Mouse (Mus musculus) cerebellum, adult 2 months (tissue): ENCODE data around the gene Tcf23. TPM values are rescaled to one million over a fixed set of nuclear protein-coding genes. Genes with fewer than 3 reads are reported as not detected.

ENCODE experiments used
- DNase-seq, 2 experiments: peaks; one replicate each; pipeline ENCODE4 v3.0.0; 2021
- H3K27ac ChIP-seq: fragments of 200-500 bp; 2 replicates; pipeline ENCODE4 v1.5.1; 2012; ENCODE audit warnings: low read length, control low read depth, inconsistent platforms; ENCODE audit not compliant: insufficient read depth
- H3K27me3 ChIP-seq: fragments of 200-500 bp; 2 replicates; pipeline ENCODE4 v1.6.1; 2012; ENCODE audit warnings: inconsistent platforms, mild to moderate bottlenecking, low read length, moderate library complexity; ENCODE audit not compliant: control insufficient read depth, insufficient read depth
- H3K4me1 ChIP-seq: fragments of 200-500 bp; 2 replicates; pipeline ENCODE4 v1.6.1; 2011; ENCODE audit warnings: low read length; ENCODE audit not compliant: control insufficient read depth, insufficient read depth
- H3K4me3 ChIP-seq: fragments of 200-500 bp; replicated peaks from 2 replicates; pipeline ENCODE3; 2011; ENCODE audit warnings: mild to moderate bottlenecking, low read depth, low read length, control low read depth; ENCODE audit not compliant: insufficient read depth
- CTCF ChIP-seq: fragments of 200-500 bp; IDR thresholded peaks from 2 replicates; pipeline ENCODE4 v1.5.1; 2011; ENCODE audit warnings: low read depth, mild to moderate bottlenecking, control low read depth, low read length, moderate library complexity, borderline replicate concordance; ENCODE audit not compliant: insufficient read depth
- POLR2A ChIP-seq: fragments of 200-500 bp; IDR thresholded peaks from 2 replicates; pipeline ENCODE4 v1.6.1; 2011; ENCODE audit warnings: low read length, control low read depth, borderline replicate concordance; ENCODE audit not compliant: insufficient read depth
- WGBS: fragments of 180-500 bp; shearing (Covaris S2); methylation state at CpG from one replicate; pipeline ENCODE4 v1.1.7; 2018; 5-methylcytosine and 5-hydroxymethylcytosine counted together
- polyA plus RNA-seq: library from polyadenylated mRNA; depleted of rRNA; stranded (reverse); fragments of >200 nt; gene quantifications from 2 replicates; pipeline ENCODE4 v1.2.3, GENCODE M21; 2012

The Tcf23 gene
- polyA plus RNA-seq, 1 experiment, result 0.28 TPM

DNA sequence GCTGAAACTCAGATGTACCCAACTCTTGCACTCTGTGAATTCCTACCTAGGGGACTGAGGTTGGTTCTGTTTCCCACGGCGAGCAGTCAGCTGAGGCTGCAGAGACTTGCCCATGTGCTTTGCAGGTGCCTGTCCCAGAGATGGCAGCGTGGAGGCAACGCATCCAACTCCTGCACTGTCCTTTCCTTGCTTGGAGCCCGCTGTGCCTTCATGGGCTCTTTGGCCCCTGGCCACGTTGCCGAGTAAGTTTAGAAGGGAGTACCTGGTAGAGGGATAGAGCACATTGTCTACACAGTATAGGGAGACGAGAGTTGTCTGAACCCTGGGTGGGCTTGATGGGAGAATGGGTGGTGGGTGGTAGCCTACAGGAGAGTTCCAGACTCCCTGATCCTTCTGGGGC lies 43.8 kb upstream of the Tcf23 start:
- Histone ChIP-seq H3K27me3 (no peaks in the 10 kb centered on the region), H3K27ac (no peak overlapping the region), H3K4me1 (no peaks in the 10 kb centered on the region), H3K4me3 (no peak overlapping the region)
- no peak for DNase-seq
- WGBS, result 67% methylated on average over 8 of the region's 8 CpGs
- TF ChIP-seq CTCF, result no peak
- no peak for TF ChIP-seq POLR2A

DNA sequence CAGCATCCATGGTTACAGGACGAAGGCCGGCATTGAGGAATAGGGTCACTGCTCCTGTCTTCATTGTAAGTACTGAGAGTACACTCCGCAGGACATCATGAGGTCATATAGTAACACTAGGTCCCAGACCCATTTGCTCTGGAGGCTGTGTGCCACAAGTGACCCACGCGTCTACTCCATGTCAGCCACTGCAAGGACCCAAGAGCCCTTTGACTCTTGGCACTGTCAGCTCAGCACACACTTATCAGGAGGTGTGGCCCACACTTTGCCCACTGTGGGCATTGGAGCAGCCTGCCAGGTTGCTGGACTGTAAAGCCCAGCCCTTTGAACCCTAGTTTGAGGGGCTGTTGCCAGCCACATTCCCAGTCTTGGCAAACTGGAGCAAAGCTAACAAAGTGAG lies 43.2 kb upstream of the Tcf23 start:
- Histone ChIP-seq H3K4me1 (0 out of 2 replicates have a peak, but pooled peaks cover under 1% of the 10 kb centered on the region), H3K27ac (no peak overlapping the region), H3K27me3 (no peaks in the 10 kb centered on the region), H3K4me3 (no peak overlapping the region)
- DNase-seq, result no peak
- TF ChIP-seq CTCF, result no peak
- no peak for TF ChIP-seq POLR2A
- WGBS, result 86% methylated on average over 5 of the region's 5 CpGs

DNA sequence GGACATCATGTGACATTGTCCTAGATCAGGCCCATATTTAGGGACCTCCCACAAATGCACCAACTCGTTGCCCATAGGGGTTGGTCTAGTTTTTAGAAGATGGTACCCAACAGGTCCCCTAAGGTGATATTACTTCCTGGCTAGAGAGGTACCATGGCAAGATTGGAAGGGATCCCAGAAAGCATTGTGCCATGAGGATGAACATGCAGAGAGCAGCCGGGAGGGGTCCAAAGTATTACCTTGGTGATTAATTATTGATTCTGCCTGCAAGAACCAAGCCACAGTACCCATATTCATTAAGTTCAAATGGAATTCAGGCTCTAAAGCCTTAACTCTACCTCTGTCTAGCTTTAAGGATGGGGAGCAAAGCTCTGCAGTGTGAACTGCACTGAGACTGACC lies 42.4 kb upstream of the Tcf23 start:
- 61% methylated on average over 2 of the region's 2 CpGs for WGBS
- Histone ChIP-seq H3K4me3 (no peak overlapping the region), H3K27ac (no peak overlapping the region), H3K27me3 (no peaks in the 10 kb centered on the region), H3K4me1 (0 out of 2 replicates have a peak, but pooled peaks cover 3% of the 10 kb centered on the region)
- no peak for DNase-seq
- TF ChIP-seq POLR2A, result no peak
- TF ChIP-seq CTCF, result no peak

DNA sequence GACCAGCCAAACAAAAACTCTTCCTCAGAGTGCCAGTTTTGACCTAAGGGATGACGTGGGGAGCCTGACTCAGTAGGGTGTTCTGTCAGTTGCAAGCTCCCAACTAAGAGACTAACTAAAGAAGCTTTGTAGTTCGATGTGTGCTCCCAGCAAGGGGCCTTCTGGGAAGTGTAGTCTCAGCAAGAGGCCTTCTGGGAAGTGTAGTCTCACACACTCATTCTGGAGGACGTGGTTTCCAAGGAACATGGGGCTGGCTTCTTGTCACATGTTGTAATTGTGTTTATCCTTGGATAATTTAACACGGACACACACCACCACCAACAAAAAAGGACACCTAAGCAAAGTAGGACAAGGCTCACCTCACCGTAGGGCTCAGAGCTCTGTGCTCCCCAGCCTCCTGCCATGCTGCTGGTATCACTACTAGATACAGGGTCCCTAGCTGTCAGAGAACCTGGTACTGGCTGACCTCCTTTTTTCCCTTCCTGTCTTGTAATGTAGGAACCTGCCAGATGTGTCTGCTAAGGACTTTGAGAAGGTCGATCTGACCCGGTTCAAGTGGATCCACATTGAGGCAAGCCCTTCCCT lies 40.4 kb upstream of the Tcf23 start:
- Histone ChIP-seq H3K4me1 (0 out of 2 replicates have a peak, but pooled peaks cover 3% of the 10 kb centered on the region), H3K27me3 (no peaks in the 10 kb centered on the region), H3K4me3 (no peak overlapping the region), H3K27ac (no peak overlapping the region)
- peak; percentile 38 to 57 for DNase-seq
- 39% methylated on average over 7 of the region's 7 CpGs for WGBS
- no peak for TF ChIP-seq POLR2A
- no peak for TF ChIP-seq CTCF

DNA sequence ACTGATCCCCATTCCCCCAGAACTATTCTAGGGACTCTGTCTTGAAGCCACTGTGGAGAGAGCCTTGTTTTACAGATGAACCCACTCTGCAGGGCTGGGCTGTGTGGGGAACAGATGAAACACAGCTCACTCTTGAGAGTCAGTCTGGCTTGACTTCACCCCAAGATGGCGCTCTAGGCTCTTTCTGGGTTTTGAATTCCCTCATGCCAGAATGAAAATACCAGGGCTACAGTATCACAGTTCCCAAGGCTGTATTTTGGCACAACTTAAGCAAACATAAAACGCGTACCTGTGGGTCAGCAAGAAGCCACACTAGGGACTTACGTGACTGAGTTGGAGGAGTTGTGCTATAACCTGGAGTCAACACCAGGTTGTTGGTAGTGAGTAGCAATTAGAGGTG lies 38.3 kb upstream of the Tcf23 start:
- Histone ChIP-seq H3K4me3 (no peak overlapping the region), H3K27me3 (no peaks in the 10 kb centered on the region), H3K4me1 (0 out of 2 replicates have a peak, but pooled peaks cover 3% of the 10 kb centered on the region), H3K27ac (no peak overlapping the region)
- 9% methylated on average over 4 of the region's 4 CpGs for WGBS
- TF ChIP-seq POLR2A, result no peak
- peak; percentile 85 for TF ChIP-seq CTCF
- DNase-seq, result peak; percentile 79 to 83

DNA sequence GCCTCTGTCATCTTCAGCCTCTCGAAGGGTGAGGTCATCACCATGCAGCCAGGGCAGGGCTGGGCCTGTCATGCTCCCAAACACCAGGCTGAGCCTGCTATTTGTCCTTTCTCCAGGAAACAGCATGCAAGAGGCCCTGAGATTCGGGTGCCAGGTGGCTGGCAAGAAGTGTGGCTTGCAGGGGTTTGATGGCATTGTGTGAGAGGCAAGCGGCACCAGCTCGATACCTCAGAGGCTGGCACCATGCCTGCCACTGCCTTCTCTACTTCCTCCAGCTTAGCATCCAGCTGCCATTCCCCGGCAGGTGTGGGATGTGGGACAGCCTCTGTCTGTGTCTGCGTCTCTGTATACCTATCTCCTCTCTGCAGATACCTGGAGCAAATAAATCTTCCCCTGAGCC lies 37.6 kb upstream of the Tcf23 start:
- Histone ChIP-seq H3K27ac (no peak overlapping the region), H3K4me3 (no peak overlapping the region)
- WGBS, result 37% methylated on average over 6 of the region's 6 CpGs

DNA sequence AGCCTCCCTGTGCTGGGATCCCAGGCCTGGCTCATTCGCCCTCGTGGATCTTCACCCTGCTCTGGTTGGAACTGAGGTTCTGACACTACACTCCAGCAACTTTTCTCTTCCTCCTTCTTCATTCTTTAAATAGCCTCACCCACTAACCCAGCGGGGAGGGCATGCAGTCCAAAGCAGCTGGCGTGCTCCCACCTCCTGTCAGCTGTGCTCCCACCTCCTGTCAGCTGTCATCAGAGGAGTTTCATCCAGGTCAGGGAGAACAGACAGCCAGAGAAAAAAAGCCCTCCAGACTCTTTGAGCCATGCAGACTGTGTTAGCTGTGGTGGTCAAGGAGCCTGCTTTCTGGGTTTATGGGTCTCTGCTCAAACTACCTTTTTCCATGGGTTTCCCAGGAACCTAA lies 37.1 kb upstream of the Tcf23 start:
- 73% methylated on average over 4 of the region's 4 CpGs for WGBS
- 0 out of 2 replicates have a peak, but pooled peaks cover 3% of the 10 kb centered on the region for H3K4me1 ChIP-seq
- no peak for DNase-seq
- no peak for TF ChIP-seq POLR2A
- TF ChIP-seq CTCF, result no peak
- no peak overlapping the region for H3K27ac ChIP-seq
- H3K27me3 ChIP-seq, result no peaks in the 10 kb centered on the region
- no peak overlapping the region for H3K4me3 ChIP-seq

More for the DNA sequence above, 37.6 kb upstream of the Tcf23 start:
- no peak for DNase-seq
- H3K4me1 ChIP-seq, result 0 out of 2 replicates have a peak, but pooled peaks cover 3% of the 10 kb centered on the region
- no peaks in the 10 kb centered on the region for H3K27me3 ChIP-seq
- TF ChIP-seq POLR2A, result no peak
- TF ChIP-seq CTCF, result no peak

DNA sequence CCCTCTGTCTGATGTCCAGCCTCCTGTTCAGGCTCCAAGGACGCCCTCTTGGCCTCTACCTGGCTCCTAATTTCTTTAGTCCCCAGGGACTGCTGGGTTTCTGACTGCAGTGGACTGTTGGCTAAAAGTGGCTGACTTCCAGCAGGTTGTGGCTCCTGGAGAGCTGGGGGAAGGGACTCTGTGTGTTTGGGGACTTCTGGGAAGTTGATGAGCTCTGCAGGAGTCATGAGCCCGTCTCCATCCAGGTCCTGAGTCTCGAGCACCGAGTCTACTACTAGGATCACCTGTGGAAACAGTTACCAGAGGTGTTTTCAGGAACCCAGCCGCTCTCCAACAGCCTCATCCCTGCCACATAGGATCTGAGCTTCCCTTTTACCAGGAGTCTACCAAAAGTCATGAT lies 34.8 kb upstream of the Tcf23 start:
- peak in 1 of 2 experiments; percentile 5 for DNase-seq
- Histone ChIP-seq H3K27me3 (no peaks in the 10 kb centered on the region), H3K27ac (no peak overlapping the region), H3K4me3 (no peak overlapping the region), H3K4me1 (0 out of 2 replicates have a peak, but pooled peaks cover 3% of the 10 kb centered on the region)
- 69% methylated on average over 5 of the region's 5 CpGs for WGBS
- TF ChIP-seq CTCF (no peak), POLR2A (no peak)
